Mouse (Mus musculus) natural killer cell, adult 2 months (primary cell): ENCODE data around the gene Pde4d.
"Not testable (repeated sequence)": the region's sequence is repeated elsewhere in the genome, so short reads cannot be mapped to it uniquely, and the experiment has no call there.

Experiments
- DNase-seq, 2 experiments: peaks; one replicate each; pipeline ENCODE4 v3.0.0; 2022; ENCODE audit warnings: low spot score in 2 of 2

Gene Pde4d

DNA sequence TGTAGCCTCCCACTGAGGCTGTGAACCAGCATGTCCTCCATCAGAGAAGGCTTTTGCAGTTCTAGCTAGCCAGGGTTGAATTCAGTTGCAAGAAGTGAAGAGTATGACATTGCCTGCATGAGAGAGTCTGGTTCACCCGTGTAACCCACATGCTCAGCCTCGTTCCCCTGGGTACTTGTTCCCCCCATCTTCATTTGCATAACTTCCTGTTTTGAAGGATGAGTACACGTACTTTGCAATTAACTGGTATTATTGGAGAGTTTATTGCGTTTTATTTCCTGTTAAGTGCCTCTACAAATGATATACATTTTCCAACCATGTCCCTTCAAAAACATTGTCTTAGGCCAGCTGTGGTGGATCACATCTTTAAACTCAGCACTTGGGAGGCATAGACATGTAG lies 237.1 kb downstream of the Pde4d start:
- peak in 1 of 2 experiments; percentile 64 for DNase-seq

DNA sequence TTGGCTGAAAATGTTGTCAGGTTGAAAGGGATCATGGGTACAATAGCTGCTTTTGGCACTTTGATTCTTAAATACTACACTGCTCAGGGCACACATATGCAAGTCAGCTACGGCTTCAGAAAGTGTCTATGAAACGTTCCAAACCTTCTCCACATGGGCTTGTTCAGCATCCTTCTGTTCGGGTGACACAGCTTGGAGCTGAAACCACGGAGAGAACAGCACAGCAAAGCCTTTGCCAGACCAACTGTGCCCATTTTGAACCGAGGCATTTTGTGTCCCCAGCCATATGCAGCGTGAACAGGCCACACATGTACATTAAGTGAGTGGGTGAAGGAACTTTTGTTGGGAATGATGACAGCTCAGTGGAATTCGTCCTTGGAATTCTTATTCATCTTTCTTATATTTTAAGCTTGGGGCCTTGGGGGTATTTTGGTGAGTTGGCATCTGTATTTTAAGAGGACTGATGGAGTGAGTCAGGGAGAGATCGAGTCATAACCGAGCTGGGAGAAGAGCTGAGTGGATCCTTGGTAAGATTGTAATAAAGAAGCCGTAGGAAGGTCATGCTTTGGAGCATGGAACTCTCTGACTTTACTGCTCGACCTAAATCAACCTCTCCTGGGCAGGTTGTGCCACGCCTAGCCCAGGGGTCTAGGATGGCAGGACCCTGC lies 243.3 kb downstream of the Pde4d start:
- no peak for DNase-seq

DNA sequence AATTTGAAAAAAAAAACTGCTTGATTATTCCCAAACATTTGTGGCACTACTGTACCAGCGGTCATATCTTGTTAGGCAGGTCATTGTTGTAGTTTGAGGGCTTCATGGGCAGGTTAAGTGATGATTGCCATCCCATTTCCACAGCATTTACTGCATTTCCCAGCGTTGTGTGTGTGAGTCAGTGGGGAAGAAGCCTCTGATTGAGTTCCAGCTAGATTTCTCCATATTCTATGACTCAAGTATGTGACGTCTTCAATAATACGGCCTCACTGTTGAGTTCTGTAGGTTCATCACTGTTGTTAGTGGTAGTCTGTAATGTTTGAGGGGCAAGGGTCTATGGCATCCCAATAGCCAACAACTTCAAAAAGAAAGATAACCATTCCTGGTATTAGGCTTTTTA lies 255.7 kb downstream of the Pde4d start:
- no peak for DNase-seq

DNA sequence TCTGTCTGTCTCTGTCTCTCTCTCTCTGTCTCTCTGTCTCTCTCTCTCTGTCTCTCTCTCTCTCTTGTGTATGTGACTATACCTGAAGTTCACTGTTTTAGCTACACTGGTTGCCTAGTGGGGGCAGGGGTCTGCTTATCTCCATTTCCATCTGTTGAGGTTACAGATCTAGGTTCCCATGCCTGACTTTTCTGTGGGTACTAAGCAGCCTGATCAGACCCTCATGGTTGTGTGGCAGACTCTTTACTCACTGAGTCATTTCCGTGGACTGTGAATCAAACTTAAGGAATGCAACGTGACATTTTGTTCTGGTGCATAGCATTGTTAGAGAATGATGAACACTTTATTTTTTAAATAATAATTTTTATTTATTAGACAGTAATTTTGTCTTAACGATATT lies 264.3 kb downstream of the Pde4d start:
- DNase-seq, result no peak

DNA sequence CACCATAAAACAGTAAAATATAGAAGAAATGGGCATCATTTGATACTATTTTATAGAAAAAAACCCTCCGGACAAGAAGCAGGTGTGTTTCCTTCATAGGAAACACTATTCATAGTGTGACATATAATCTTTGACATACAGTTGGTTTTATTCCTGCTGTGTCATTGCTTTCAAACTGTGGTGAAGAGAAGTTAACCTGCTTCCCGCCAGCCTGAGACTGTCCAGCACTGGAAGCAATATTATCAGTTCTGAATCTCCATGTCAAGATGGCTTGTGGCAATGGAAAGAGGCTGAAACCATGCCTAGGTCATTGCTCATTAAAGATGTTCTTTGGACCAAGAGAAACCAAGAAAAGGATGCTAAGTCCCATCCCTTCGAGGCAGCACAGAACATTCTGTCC lies 265.3 kb downstream of the Pde4d start:
- DNase-seq, result no peak

DNA sequence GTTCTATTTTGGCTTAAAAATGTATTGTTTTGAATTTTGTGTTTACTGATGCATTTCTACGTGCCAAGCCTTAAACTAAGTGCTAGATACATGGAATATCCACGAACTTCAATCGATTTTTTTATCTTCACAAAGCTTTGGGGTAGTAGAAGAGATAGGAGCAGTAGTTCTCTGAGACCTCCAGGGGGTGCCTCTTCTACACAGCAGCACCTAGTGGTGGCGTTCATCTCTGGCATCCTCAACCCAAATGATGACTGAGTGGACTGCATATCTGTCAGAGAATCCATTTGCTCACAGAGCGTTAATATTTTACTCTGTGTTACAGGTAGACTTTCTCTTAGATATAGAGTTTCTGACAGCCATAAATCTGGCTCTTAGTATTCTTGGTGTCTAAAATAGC lies 272.5 kb downstream of the Pde4d start:
- peak; percentile 3 to 27 for DNase-seq

DNA sequence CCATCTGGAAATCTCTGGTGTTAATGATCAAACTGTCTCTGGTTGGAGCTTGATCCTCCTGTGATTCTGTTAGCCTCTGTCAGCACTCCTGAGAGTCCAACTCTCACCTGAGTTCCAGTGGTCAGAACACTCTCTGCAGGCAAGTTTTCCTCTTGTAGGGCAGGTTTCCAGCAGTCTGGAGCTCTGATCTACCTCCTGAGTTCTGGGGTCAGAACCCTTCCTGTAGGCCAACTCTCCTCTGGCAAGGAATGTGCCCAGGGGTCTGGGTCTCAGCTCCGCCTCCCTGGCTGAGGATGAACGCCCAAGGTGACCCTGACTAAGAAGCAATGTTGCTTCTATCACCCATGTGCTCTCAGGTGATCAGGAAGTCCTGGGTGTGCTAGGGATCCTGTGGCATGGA lies 284.6 kb downstream of the Pde4d start:
- not testable (repeated sequence) for DNase-seq

DNA sequence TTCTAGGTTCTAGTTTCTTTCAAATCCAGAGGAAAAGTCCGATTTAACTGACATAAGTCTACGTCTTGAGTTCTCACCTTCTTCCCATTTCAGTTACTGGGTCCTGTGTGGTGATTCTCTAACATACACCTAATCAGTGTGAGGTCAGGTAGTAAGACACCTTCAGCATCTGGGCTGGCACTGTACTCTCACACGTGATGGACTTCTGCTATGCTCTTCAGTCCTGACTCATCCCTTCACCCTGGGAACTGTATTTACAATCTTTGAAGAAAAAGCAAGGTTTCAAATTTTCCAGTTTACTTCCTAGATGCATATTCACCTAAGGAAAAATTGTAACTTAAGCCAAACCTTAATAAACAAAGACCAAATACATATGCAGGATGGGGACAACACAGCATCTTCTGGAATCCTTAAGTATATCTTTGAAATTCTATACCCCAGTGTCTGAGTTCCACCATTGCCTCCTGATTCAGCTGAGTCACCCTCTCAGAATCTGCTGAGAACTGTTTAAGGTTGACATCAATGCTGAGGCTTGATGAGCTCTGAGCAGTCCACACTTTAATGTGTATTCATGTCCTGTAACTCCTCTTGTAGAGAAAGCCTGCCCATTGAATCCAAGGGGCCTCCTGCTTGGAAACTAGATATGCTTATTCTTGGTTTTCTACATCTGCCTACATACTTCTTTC lies 301.6 kb downstream of the Pde4d start:
- DNase-seq, result no peak

DNA sequence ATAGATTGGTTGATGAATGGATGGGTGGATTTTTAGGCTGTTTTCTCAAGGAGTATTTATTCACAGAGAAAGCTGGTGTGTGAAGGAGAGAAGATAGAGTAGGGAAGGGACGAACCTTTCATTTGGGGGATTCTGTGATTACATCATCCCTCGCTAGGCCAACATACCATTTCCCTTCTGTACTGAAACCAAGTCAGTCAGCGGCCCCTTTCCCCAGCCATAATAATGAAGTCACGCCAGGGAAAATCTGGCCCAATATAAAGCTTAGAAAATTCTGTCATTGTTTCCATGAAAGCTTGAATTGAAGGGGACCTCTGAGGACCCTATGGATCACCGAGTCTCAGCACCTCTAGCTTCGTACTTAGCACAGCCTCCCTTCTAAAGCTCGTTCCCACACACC lies 307.7 kb downstream of the Pde4d start:
- no peak for DNase-seq

DNA sequence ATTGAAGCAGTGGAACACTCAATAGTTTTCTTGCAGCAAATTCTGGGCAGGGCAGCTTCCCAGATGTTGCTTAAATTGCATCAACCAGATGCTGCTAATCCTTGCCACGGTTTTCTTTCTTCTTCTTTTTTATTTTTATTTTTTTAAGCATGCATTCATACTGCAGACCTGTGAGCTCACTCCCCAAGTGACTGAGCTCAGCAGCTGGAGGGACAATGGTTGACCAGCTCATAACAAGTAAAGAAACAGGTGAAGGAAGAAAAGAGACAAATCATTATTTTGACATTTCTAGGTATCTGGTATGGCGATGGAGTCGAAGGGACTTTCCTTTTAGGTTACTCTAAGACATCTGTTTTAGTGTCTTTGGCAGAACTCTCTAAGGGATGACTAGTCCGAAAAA lies 308.6 kb downstream of the Pde4d start:
- no peak for DNase-seq

DNA sequence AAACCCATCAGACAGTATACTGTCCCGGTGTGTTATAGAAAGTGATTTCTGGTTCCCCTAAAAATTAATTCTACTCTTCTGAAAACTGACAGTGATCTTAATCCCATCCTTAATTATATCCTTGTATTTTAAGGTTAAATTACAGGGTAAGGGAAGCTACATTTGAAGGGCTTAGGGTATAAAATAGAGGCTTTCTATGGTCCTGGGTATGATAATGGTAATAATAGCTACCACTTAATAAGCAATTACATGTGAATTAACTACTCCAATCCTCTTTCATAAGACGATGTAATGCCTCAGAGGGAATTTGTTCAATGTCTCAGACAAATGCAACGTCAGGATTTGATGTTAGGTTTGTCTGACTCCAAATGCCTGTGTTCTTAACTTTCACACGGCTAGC lies 309.4 kb downstream of the Pde4d start:
- no peak for DNase-seq

DNA sequence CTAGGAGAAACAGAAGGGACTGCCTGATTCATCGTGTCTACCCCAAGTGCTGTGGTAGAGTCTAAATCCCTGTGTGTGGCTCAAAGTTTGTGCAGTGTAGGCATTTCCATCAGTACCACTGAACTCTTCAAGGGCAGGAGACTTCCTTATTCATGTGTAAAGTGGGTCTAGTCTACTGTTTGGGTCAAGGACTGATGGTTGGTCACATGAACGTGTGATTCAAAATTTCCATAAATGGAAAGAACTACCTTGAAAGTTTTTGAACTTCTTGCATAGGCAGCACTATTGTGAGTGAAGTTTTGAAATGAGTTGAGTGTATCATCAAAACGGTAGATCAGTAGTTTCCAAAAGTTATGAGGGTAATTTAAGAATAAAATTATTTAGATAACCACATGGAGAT lies 313.5 kb downstream of the Pde4d start:
- no peak for DNase-seq

DNA sequence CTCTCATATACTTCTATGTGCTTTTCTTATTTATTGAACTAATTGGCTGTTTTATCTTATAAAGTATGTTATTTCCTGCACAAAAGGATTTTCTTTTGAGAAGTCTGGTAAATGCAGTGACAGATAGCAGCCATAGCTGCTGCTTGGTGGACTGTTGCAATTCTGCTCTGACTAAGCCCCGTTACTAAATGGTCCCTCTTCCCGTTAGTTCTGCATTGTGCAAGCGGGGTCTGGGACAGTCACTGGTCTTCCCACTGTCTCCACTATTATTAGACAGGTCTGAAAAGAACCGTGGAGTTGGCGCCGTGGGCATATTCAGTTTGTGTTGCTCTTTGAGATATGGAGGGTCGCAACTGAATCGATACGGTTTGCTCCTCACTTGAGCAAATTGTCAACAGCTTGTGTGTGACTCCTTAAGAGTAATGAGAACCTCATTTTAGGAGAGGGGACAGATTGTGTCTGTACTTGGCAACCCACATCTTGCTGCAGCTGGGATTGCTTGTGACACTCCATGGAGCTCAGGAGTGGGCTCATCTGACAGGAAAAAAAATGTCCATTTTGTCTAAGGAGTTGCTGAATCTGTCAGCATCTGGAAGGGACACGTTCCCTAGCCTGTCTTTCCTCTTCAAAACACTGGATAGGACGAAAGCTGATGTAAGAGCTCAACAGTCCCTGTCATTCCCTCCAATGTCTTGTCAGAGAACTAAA lies 316.4 kb downstream of the Pde4d start:
- DNase-seq, result no peak

DNA sequence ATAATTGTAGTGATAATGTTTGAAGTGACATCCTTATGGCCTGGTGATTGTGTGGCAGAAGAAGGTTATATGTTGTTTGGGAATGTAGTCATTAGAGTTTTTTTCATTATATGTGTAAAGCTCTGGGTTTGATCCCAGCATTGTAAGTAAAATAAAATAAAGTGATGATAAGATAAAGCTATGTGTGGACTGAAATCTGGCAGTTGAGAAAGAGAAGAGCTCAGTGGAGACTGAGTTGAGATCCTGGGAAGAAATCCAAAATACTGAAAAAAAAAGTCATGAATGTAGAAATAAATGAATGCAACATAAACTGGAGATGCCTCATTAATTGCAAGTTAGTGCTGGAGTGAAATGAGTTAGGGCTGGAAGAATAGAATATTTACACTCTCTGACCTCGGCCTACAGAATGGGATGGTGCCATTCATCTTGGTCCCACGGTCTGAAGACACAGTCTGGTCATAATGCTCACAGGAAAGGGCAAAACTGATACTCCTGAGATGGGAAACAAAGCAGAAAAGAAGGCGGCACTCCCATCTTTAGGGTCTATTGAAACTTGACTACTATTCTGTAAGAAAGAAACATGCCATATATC lies 319.8 kb downstream of the Pde4d start:
- DNase-seq, result no peak

DNA sequence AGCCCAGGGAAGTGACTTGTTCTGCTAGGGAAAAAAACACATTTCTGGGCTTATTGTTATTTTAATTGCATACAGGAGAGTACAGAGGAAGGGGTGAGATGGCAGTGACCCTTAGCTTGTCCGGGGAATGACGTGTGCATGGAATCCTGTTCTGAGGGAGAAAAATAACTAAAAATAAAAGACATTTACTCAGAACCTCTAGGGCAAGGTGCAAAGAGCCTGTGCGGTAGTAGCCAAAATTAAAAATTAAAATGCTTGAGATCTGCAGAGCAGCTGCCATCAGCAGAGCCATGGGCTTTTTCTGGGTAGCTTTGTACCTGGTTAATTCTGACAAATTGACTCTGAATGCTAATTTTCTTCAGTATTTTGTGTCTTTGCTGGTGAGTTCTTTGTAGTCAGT lies 322.6 kb downstream of the Pde4d start:
- no peak for DNase-seq

DNA sequence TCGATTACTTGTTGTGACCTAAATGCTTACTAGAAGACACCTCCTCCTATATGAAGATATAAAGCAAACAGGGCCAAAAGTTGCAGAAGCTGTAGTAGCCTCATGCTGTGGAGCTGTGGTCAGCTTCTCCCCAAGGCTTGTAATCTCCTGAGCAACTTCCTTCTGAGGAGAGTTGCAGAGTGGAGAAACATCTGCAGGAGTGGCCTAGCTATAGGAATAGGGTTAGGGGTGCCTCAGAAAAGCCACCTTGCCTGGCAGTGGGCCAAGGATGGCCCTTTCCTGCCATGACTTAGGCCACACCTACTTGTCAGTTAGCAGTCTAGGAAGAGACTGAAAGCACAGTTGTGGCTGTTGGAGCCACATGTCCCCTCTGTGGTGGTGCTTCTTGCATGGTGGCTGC lies 325.2 kb downstream of the Pde4d start:
- DNase-seq, result no peak

DNA sequence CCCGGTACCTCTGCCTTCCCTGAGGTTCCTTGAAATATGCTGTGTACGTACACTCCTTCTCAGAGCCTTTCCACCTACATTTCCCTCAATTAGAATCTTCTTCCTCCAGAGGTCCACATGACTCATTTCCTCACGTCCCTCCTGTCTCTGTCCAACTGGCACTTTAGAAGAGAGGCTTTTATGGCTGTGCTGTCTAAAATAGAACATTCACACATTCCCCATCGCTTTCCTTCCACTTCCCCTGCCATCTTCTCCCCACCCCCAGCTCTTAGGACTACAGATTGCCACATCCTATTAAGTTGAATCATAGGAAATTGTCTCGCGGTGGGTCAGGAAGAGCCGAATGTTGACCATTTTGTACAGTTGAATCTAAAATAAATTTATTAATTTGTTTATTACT lies 326.1 kb downstream of the Pde4d start:
- no peak for DNase-seq

DNA sequence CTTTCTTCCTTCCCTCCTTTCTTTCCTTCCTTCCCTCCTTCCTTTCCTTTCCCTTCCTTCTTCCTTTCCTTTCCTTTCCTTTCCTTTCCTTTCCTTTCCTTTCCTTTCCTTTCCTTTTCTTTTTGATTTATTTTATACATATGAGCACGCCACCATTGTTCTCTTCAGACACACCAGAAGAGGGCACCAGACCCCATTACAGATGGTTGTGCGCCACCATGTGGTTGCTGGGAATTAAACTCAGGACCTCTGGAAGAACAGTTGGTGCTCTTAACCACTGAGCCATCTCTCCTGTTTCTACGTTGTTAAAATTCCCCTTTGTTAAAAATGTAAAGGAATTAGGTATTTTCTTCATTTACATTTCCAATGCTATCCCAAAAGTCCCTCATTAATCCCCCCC lies 347.9 kb downstream of the Pde4d start:
- not testable (repeated sequence) for DNase-seq

DNA sequence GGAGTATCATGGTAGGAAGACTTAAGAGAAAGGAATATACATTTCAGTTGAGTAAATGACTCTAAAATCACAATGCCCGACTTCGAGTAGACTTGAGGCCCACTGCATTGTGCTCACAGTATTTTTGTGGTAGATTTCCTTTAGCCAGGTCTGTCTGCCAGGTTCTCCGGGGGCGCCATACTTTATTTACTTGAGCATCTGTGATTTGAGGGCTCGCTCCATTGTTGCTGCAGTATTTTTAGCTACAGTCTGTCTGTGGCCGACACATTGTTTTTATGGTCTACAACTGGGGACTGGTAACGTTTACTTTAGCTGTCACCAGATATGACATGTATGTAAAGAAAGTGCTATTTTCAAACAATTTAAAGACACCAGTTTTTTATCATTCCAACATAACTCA lies 359.4 kb downstream of the Pde4d start:
- DNase-seq, result no peak

DNA sequence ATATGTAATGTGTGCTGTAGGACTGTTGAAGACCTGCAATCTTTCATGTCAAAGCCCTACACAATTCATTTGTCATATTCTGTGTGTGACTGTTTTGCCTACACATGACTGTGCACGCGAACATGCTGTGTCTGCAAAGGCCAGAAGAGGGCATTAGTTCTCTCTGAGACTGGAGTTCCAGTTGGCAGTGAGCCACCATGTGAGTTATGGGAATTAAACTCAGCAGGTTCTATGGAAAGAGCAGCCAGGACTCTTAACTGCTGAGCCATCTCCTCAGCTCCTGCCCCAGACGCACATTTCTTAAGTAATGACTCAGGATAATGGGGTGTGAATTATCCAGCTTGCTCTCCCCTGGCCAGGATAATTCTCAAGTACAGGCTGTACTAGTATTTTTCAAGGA lies 363.2 kb downstream of the Pde4d start:
- DNase-seq, result no peak

DNA sequence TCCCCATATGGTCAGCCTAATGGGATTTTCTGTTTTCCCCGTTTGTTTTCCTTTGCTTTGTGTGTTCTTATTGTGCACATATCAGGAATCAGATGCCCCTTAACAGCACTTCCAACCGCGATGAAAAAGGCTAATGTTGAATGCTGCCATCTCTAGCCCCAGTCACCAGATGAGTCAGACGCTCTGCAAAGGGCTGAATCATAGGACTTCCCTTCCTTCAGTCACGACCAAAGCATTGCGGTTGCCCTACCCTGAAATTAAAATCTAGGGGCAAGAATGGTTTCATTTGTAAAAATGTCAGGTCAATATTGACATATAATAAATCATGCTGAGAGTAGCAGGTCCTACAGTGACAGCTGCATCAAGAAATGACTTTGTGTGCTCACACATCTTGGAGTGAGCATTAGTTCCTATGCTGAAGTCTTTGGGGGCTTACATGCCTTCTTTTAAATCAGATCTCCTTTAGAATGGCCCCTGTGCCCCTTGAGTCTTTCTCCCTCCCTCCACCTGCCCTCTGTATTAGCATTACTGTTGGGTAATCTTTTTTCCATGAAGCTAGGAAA lies 370.2 kb downstream of the Pde4d start:
- DNase-seq, result no peak

DNA sequence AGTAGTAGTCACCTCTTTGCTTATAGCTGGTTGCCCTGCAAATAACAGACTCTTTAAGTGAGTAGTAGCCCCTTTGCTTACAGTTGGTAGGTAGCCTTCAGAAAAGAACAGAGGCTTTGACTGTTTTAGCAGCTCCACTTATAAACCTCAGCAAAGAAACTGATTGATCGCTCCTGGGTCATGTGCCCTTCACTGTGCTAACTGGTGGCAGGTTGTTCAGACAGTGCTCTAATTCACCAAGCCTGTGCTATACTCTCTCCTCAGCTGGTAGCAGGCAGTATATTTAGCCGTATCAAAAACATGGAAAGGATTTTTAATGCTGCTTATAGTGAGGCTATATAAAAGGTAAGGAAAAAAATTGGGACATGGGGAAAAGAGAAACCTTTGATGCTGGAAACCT lies 370.7 kb downstream of the Pde4d start:
- no peak for DNase-seq

DNA sequence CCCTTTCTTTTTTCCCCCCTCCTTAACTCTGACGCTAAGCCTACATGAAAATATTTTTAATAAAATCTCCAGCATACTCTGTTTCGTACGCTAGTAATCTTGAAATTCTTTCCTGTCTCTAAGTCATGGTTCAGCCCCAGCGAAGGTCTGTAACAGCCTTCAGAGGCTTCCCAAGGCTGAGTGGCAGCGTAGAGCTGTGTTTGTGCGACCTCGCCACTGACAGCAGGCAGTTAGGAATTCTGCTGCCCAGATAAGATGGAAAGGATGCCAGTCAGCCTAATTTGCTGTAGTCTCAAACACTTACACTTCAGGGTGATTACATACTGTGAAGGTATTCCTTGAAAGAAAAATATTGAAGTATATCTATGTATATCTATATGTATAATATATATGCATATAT lies 371.5 kb downstream of the Pde4d start:
- no peak for DNase-seq
